Mouse (Mus musculus) heart, postnatal 0 days (tissue): Measurements from ENCODE around the gene Gpr149. TPM values are rescaled to one million over a fixed set of nuclear protein-coding genes. Genes with fewer than 3 reads are reported as not detected.

ENCODE experiments used
- ATAC-seq: fragments of 200-750 bp; cut with Nextera tagmentation; 2 replicates; pipeline ENCODE4 v1.8.0; 2017; ENCODE audit warnings: low read depth, moderate number of reproducible peaks, moderate library complexity; ENCODE audit not compliant: insufficient read depth
- DNase-seq: peaks from one replicate; pipeline ENCODE4 v3.0.0-alpha.2; 2016; ENCODE audit warnings: low spot score
- H3K27ac ChIP-seq: fragments of 300-500 bp; sonication (generic); 2 replicates; pipeline ENCODE4 v1.5.1; 2014; ENCODE audit warnings: low read depth, mild to moderate bottlenecking
- H3K27me3 ChIP-seq: fragments of 300-500 bp; sonication (generic); 2 replicates; pipeline ENCODE4 v1.6.1; 2014; ENCODE audit warnings: low read length, mixed read lengths; ENCODE audit not compliant: control insufficient read depth, insufficient read depth
- H3K36me3 ChIP-seq: fragments of 300-500 bp; sonication (generic); replicated peaks from 2 replicates; pipeline ENCODE4 v1.6.1; 2014; ENCODE audit warnings: low read length, mixed read lengths; ENCODE audit not compliant: control insufficient read depth, insufficient read depth
- H3K4me1 ChIP-seq: fragments of 300-500 bp; sonication (generic); 2 replicates; pipeline ENCODE4 v1.6.1; 2014; ENCODE audit warnings: antibody characterized with exemption; ENCODE audit not compliant: control insufficient read depth, insufficient read depth
- H3K4me2 ChIP-seq: fragments of 300-500 bp; sonication (generic); 2 replicates; pipeline ENCODE4 v1.6.1; 2014; ENCODE audit warnings: low read depth, mild to moderate bottlenecking, low read length, moderate library complexity
- H3K4me3 ChIP-seq: fragments of 300-500 bp; sonication (generic); 2 replicates; pipeline ENCODE4 v1.5.1; 2014; ENCODE audit warnings: low read depth, low read length
- H3K9ac ChIP-seq: fragments of 300-500 bp; sonication (generic); replicated peaks from 2 replicates; pipeline ENCODE4 v1.6.1; 2014; ENCODE audit warnings: low read depth, low read length, mixed read lengths
- H3K9me3 ChIP-seq: fragments of 300-500 bp; sonication (generic); replicated peaks from 2 replicates; pipeline ENCODE4 v1.6.1; 2016; ENCODE audit warnings: low read length; ENCODE audit not compliant: control insufficient read depth
- CTCF ChIP-seq: IDR thresholded peaks from 2 replicates; pipeline ENCODE4 v1.5.1; 2016; ENCODE audit warnings: antibody characterized with exemption, control low read depth, low read depth
- EP300 ChIP-seq: IDR thresholded peaks from 2 replicates; pipeline ENCODE4 v1.6.1; 2016; ENCODE audit warnings: antibody characterized with exemption, low read depth
- WGBS: fragments of 180-500 bp; shearing (Covaris S2); extraction: QIAGEN DNeasy Blood & Tissue Kit; methylation state at CpG from one replicate; pipeline ENCODE4 v1.1.7; 2014; 5-methylcytosine and 5-hydroxymethylcytosine counted together
- polyA plus RNA-seq: library from polyadenylated mRNA; unstranded; fragments of >200 nt; fragmentation: Nextera tagmentation; extraction: Ambion mirVana; gene quantifications from 2 replicates; pipeline ENCODE4 v1.2.1, GENCODE M21; 2015
- total RNA-seq: library from RNA; depleted of rRNA; stranded (reverse); fragments of >200 nt; gene quantifications from 2 replicates; pipeline ENCODE4 v1.2.3, GENCODE M21; 2014; ENCODE audit warnings: low replicate concordance; rRNA removed

The Gpr149 gene
- total and polyA plus RNA-seq, 2 experiments from 2014 or later: not detected

DNA sequence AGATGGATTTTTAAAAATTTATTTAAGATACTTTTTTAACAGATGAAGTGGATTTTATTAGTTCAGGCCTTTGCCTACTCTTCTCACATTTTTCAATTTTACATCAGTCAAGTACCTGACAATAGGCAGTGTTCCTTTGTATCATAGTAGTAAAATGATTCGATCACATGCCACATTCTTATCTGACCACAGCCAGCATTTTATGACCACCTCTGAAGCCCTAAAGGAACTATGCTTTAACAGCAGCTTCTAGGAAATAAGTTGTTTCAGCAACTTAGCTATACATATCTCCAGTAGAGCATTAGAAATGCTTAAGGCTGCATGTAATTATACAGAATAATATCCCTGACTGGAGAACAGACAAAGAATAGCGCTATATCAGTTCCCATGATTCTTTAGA is 120.6 kb downstream of the Gpr149 start:
- no peak for ATAC-seq
- H3K27me3 ChIP-seq: no peaks in the 10 kb centered on the region
- H3K4me2 ChIP-seq: no peak overlapping the region
- TF ChIP-seq CTCF (no peak), EP300 (no peak)
- H3K9ac ChIP-seq: no peak overlapping the region
- no peaks in the 10 kb centered on the region for H3K9me3 ChIP-seq
- DNase-seq: no peak
- WGBS: 93% methylated on average over 2 of the region's 2 CpGs
- no peak overlapping the region for H3K27ac ChIP-seq
- H3K4me3 ChIP-seq: no peak overlapping the region
- peaks cover 55% of the 10 kb centered on the region for H3K36me3 ChIP-seq
- H3K4me1 ChIP-seq: no peaks in the 10 kb centered on the region

Other genes with a start within 250 kb of the Gpr149 start
- gene Dhx36, start 98.1 kb downstream of the Gpr149 start, total RNA-seq: 18.3 and 20.8 TPM in 2 replicates
- 13.1 and 13.4 TPM in 2 replicates for gene Dhx36, start 98.1 kb downstream of the Gpr149 start, polyA plus RNA-seq